Mouse (Mus musculus): ENCODE measurements around the gene Cby1. TPM values are rescaled to one million over a fixed set of nuclear protein-coding genes. Genes with fewer than 3 reads are reported as not detected.

Gene Cby1
- 3.5 TPM for polyA plus RNA-seq (2015; fragmentation: Illumina TruSeq; extraction: RNeasy Lipid Tissue Mini Kit (QIAGEN cat#74804); ENCODE audit: insufficient read depth, low read depth, low replicate concordance)

GRCm38 (mm10) chr15:79658531-79659375, at the start of gene Cby1, which contains the start of gene Fam227a:
Gene Cby1 (plus strand): TSS chr15:79659199.
Gene Fam227a (minus strand): TSS chr15:79658956.

GRCm38 (mm10) chr15:79670249-79670971, 11.4 kb downstream of the Cby1 start, which contains the start of gene Tomm22:
Gene Tomm22 (plus strand): TSS chr15:79670861.

GRCm38 (mm10) chr15:79687646-79688267, 28.8 kb downstream of the Cby1 start, which contains the start of gene Josd1:
Gene Josd1 (minus strand): TSS chr15:79687919.

GRCm38 (mm10) chr15:79690426-79691022, 31.5 kb downstream of the Cby1 start, which contains the start of gene Gtpbp1:
Gene Gtpbp1 (plus strand): TSS chr15:79690845.

Other genes with a start within 250 kb of the Cby1 start
- 10.2 TPM for gene Csnk1e, start 203.6 kb upstream of the Cby1 start, polyA plus RNA-seq (2015; fragmentation: Illumina TruSeq; extraction: RNeasy Lipid Tissue Mini Kit (QIAGEN cat#74804); ENCODE audit: insufficient read depth, low read depth, low replicate concordance)
- gene Kcnj4, start 154.0 kb upstream of the Cby1 start, polyA plus RNA-seq (2015; fragmentation: Illumina TruSeq; extraction: RNeasy Lipid Tissue Mini Kit (QIAGEN cat#74804); ENCODE audit: insufficient read depth, low read depth, low replicate concordance) = not detected
- 21.8 TPM for gene Kdelr3, start 142.8 kb upstream of the Cby1 start, polyA plus RNA-seq (2015; fragmentation: Illumina TruSeq; extraction: RNeasy Lipid Tissue Mini Kit (QIAGEN cat#74804); ENCODE audit: insufficient read depth, low read depth, low replicate concordance)
- gene Ddx17, start 112.5 kb upstream of the Cby1 start, polyA plus RNA-seq (2015; fragmentation: Illumina TruSeq; extraction: RNeasy Lipid Tissue Mini Kit (QIAGEN cat#74804); ENCODE audit: insufficient read depth, low read depth, low replicate concordance) = 77.1 TPM
- not detected for gene Dmc1, start 54.1 kb upstream of the Cby1 start, polyA plus RNA-seq (2015; fragmentation: Illumina TruSeq; extraction: RNeasy Lipid Tissue Mini Kit (QIAGEN cat#74804); ENCODE audit: insufficient read depth, low read depth, low replicate concordance)
- gene Fam227a, start 243 bp upstream of the Cby1 start, polyA plus RNA-seq (2015; fragmentation: Illumina TruSeq; extraction: RNeasy Lipid Tissue Mini Kit (QIAGEN cat#74804); ENCODE audit: insufficient read depth, low read depth, low replicate concordance) = 1.5 TPM
- 16.1 TPM for gene Tomm22, start 11.7 kb downstream of the Cby1 start, polyA plus RNA-seq (2015; fragmentation: Illumina TruSeq; extraction: RNeasy Lipid Tissue Mini Kit (QIAGEN cat#74804); ENCODE audit: insufficient read depth, low read depth, low replicate concordance)
- gene Josd1, start 28.7 kb downstream of the Cby1 start, polyA plus RNA-seq (2015; fragmentation: Illumina TruSeq; extraction: RNeasy Lipid Tissue Mini Kit (QIAGEN cat#74804); ENCODE audit: insufficient read depth, low read depth, low replicate concordance) = 8.6 TPM
- 11.6 TPM for gene Gtpbp1, start 31.6 kb downstream of the Cby1 start, polyA plus RNA-seq (2015; fragmentation: Illumina TruSeq; extraction: RNeasy Lipid Tissue Mini Kit (QIAGEN cat#74804); ENCODE audit: insufficient read depth, low read depth, low replicate concordance)
- gene Sun2, start 83.3 kb downstream of the Cby1 start, polyA plus RNA-seq (2015; fragmentation: Illumina TruSeq; extraction: RNeasy Lipid Tissue Mini Kit (QIAGEN cat#74804); ENCODE audit: insufficient read depth, low read depth, low replicate concordance) = 7.8 TPM
- 5.7 TPM for gene Dnal4, start 118.7 kb downstream of the Cby1 start, polyA plus RNA-seq (2015; fragmentation: Illumina TruSeq; extraction: RNeasy Lipid Tissue Mini Kit (QIAGEN cat#74804); ENCODE audit: insufficient read depth, low read depth, low replicate concordance)
- gene Nptxr, start 145.6 kb downstream of the Cby1 start, polyA plus RNA-seq (2015; fragmentation: Illumina TruSeq; extraction: RNeasy Lipid Tissue Mini Kit (QIAGEN cat#74804); ENCODE audit: insufficient read depth, low read depth, low replicate concordance) = 2.9 TPM
- gene Npcd, start 175.0 kb downstream of the Cby1 start, polyA plus RNA-seq (2015; fragmentation: Illumina TruSeq; extraction: RNeasy Lipid Tissue Mini Kit (QIAGEN cat#74804); ENCODE audit: insufficient read depth, low read depth, low replicate concordance) = not detected
- gene Cbx6, start 175.5 kb downstream of the Cby1 start, polyA plus RNA-seq (2015; fragmentation: Illumina TruSeq; extraction: RNeasy Lipid Tissue Mini Kit (QIAGEN cat#74804); ENCODE audit: insufficient read depth, low read depth, low replicate concordance) = 11.9 TPM
- 8.8 TPM for gene Apobec3, start 232.5 kb downstream of the Cby1 start, polyA plus RNA-seq (2015; fragmentation: Illumina TruSeq; extraction: RNeasy Lipid Tissue Mini Kit (QIAGEN cat#74804); ENCODE audit: insufficient read depth, low read depth, low replicate concordance)

Measured in pancreas, adult 10 weeks (tissue).